Mouse (Mus musculus) ES-Bruce4 (cell line): ENCODE data around the gene Dusp16.

ENCODE experiments used
- CTCF ChIP-seq: IDR thresholded peaks from one replicate; pipeline ENCODE4 v1.8.1; 2011; ENCODE audit warnings: low read depth, low read length
- EP300 ChIP-seq: IDR thresholded peaks from 2 replicates; pipeline ENCODE4 v1.6.1; 2011; ENCODE audit warnings: low read depth, low read length; ENCODE audit not compliant: insufficient read depth

GRCm38 (mm10) chr6:134796297-134796696 lies 3.9 kb upstream of the Dusp16 start:
- TF ChIP-seq EP300 (no peak), CTCF (no peak)
